Mouse (Mus musculus) stomach, postnatal 0 days (tissue): Measurements from ENCODE around the gene Srcap.

Experiments used
- CTCF ChIP-seq: IDR thresholded peaks from 2 replicates; pipeline ENCODE4 v1.5.1; 2016; ENCODE audit warnings: antibody characterized with exemption, low read depth, mild to moderate bottlenecking, moderate library complexity
- EP300 ChIP-seq: optimal IDR thresholded peaks from 2 replicates; pipeline ENCODE3; 2016; ENCODE audit warnings: antibody characterized with exemption

DNA sequence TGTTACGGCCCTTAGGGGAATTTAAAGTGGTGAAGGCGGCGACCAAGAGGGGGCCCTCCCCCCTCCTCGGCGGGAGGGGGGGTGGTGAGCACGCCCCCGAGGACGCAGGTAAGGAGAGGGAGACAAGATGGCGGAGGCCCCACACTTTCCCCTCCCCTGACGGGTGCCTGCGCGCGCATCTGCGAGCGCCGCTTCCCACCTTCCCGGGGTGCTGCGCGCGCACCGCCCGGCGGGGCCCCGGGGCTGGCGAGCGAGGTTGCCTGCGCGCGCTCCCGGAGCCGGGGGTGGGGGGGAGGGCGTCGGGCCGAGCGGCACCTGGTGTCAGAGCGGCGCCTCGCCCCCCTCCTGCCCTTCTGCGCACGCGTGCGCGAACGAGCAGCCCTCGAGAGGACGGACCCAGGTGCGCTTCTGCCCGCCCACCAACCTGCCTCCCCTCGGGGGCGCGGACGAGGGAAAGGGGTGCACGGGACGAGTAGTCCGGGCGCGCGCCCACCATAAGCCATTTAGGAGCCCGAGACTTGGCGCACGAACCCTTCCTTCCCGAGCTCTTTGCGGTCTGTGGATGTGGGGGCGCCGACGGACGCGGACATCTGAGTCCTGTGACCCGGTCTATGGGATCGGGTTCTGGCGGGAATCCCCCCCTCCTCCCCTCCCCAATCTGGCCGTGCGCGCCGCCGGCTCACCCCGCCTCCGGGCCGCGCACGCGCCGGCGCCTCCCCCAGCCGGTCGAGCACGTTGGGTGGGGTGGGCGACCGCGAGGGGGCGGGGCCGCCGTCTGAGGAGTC lies 640 bp downstream of the Srcap start:
- TF ChIP-seq CTCF = no peak; the same call in none of the 2 replicates
- peak; percentile 91 for TF ChIP-seq EP300
